Mouse (Mus musculus) splenic B cell, adult 2 months (primary cell): ENCODE measurements at regions not wholly inside any gene's neighbourhood (a gene's known extent, or its start where the extent isn't known, plus 50 kb on each side); places are given as distances from the start of the nearest gene placed in this dataset.

Source experiments
- DNase-seq: peaks from one replicate; pipeline ENCODE4 v3.0.0-alpha.2; 2011; ENCODE audit warnings: low read depth, low spot score
- H3K27me3 ChIP-seq: 2 replicates; pipeline ENCODE4 v1.6.1; 2012; ENCODE audit warnings: mild to moderate bottlenecking, low read length, moderate library complexity, mixed read lengths; ENCODE audit not compliant: control insufficient read depth, poor library complexity, insufficient read depth, severe bottlenecking
- H3K36me3 ChIP-seq: 2 replicates; pipeline ENCODE4 v1.6.1; 2012; ENCODE audit warnings: mild to moderate bottlenecking, low read length, moderate library complexity, mixed read lengths; ENCODE audit not compliant: control insufficient read depth, poor library complexity, insufficient read depth, severe bottlenecking

GRCm38 (mm10) chr19:54174090-54175055 lies 130.4 kb downstream of the Adra2a start:
- Histone ChIP-seq H3K36me3 (no peaks in the 10 kb centered on the region), H3K27me3 (no peaks in the 10 kb centered on the region; the same call in 1 of the 2 replicates)
- no peak for DNase-seq

- H3K27me3 ChIP-seq, result no peaks in the 10 kb centered on the region; the same call in 1 of the 2 replicates
- DNase-seq, result no peak
These were observed 131.8 kb downstream of the Adra2a start for GRCm38 (mm10) chr19:54175766-54176165.

GRCm38 (mm10) chr19:54177491-54177890 lies 133.5 kb downstream of the Adra2a start:
- Histone ChIP-seq H3K36me3 (no peaks in the 10 kb centered on the region), H3K27me3 (no peaks in the 10 kb centered on the region; the same call in 1 of the 2 replicates)
- DNase-seq, result no peak

More at GRCm38 (mm10) chr19:54175766-54176165, 131.8 kb downstream of the Adra2a start:
- no peaks in the 10 kb centered on the region for H3K36me3 ChIP-seq

GRCm38 (mm10) chr19:54200407-54200806 lies 156.5 kb downstream of the Adra2a start:
- no peak for DNase-seq
- Histone ChIP-seq H3K36me3 (no peaks in the 10 kb centered on the region), H3K27me3 (no peaks in the 10 kb centered on the region)

GRCm38 (mm10) chr19:54202456-54202855 lies 158.5 kb downstream of the Adra2a start:
- Histone ChIP-seq H3K36me3 (no peaks in the 10 kb centered on the region), H3K27me3 (no peaks in the 10 kb centered on the region)
- DNase-seq, result no peak

GRCm38 (mm10) chr19:54206819-54207218 lies 162.9 kb downstream of the Adra2a start:
- H3K27me3 ChIP-seq, result no peaks in the 10 kb centered on the region
- no peaks in the 10 kb centered on the region for H3K36me3 ChIP-seq
- DNase-seq, result no peak

GRCm38 (mm10) chr19:54212169-54212568 lies 168.2 kb downstream of the Adra2a start:
- H3K36me3 ChIP-seq, result no peaks in the 10 kb centered on the region
- no peaks in the 10 kb centered on the region for H3K27me3 ChIP-seq
- DNase-seq, result no peak

GRCm38 (mm10) chr19:54244176-54244575 lies 200.2 kb downstream of the Adra2a start:
- no peak for DNase-seq
- H3K36me3 ChIP-seq, result no peaks in the 10 kb centered on the region
- H3K27me3 ChIP-seq, result no peaks in the 10 kb centered on the region

GRCm38 (mm10) chr19:54248256-54248936 lies 204.4 kb downstream of the Adra2a start:
- no peaks in the 10 kb centered on the region for H3K36me3 ChIP-seq
- no peaks in the 10 kb centered on the region; the same call in 1 of the 2 replicates for H3K27me3 ChIP-seq
- no peak for DNase-seq

- DNase-seq, result no peak
- no peaks in the 10 kb centered on the region for H3K36me3 ChIP-seq
- no peaks in the 10 kb centered on the region; the same call in 1 of the 2 replicates for H3K27me3 ChIP-seq
These were observed 208.3 kb downstream of the Adra2a start for GRCm38 (mm10) chr19:54252145-54252664.

- H3K27me3 ChIP-seq, result no peaks in the 10 kb centered on the region
- no peak for DNase-seq
- no peaks in the 10 kb centered on the region for H3K36me3 ChIP-seq
These were observed 213.9 kb downstream of the Adra2a start for GRCm38 (mm10) chr19:54257889-54258288.

- no peak for DNase-seq
- H3K36me3 ChIP-seq, result no peaks in the 10 kb centered on the region
- no peaks in the 10 kb centered on the region for H3K27me3 ChIP-seq
These were observed 215.2 kb downstream of the Adra2a start for GRCm38 (mm10) chr19:54259175-54259574.

- H3K36me3 ChIP-seq, result no peaks in the 10 kb centered on the region
- no peak for DNase-seq
These were observed 233.4 kb downstream of the Adra2a start for GRCm38 (mm10) chr19:54277368-54277767.

GRCm38 (mm10) chr19:54285481-54285880 lies 241.5 kb downstream of the Adra2a start:
- Histone ChIP-seq H3K36me3 (no peaks in the 10 kb centered on the region), H3K27me3 (no peaks in the 10 kb centered on the region)
- no peak for DNase-seq

More at GRCm38 (mm10) chr19:54277368-54277767, 233.4 kb downstream of the Adra2a start:
- no peaks in the 10 kb centered on the region for H3K27me3 ChIP-seq
